Mouse (Mus musculus) bone marrow, adult 2 months (tissue): ENCODE data around the gene Bsg.

Experiments
- CTCF ChIP-seq: fragments of 200-500 bp; IDR thresholded peaks from 2 replicates; pipeline ENCODE4 v1.5.1; 2011; ENCODE audit warnings: low read length, control low read depth; ENCODE audit not compliant: control insufficient read depth, insufficient read depth
- POLR2A ChIP-seq: fragments of 200-500 bp; IDR thresholded peaks from 2 replicates; pipeline ENCODE4 v1.6.1; 2011; ENCODE audit warnings: low read depth, mild to moderate bottlenecking, control low read depth, low read length, borderline replicate concordance; ENCODE audit not compliant: control insufficient read depth

GRCm38 (mm10) chr10:79694379-79694655, 10.0 kb upstream of the Bsg start:
- TF ChIP-seq POLR2A = no peak
- no peak for TF ChIP-seq CTCF
